In genomic region chr19:38757161-38757560, GRCm38 (mm10) we compare ENCODE assay signal across 24 mouse cellular contexts.
"Had no signal": no experiment of that assay in that cellular context is flagged by ENCODE, and none has a peak within 500 bp of the region (broad histone marks: within the 10 kb centered on the region; RNA-seq: fewer than 3 reads in every experiment).

No protein-coding gene starts in this region.

- H3K4me1 ChIP-seq: hindbrain, embryonic 13.5 days; hindbrain, embryonic 15.5 days; liver, embryonic 13.5 days had no signal

- H3K9ac ChIP-seq: heart, embryonic 13.5 days; heart, embryonic 15.5 days; hindbrain, embryonic 13.5 days; hindbrain, embryonic 15.5 days; kidney, embryonic 15.5 days; limb, embryonic 12.5 days; liver, embryonic 13.5 days had no signal

- H3K27ac ChIP-seq: heart, embryonic 13.5 days; heart, embryonic 15.5 days; hindbrain, embryonic 13.5 days; hindbrain, embryonic 15.5 days; hindbrain, postnatal 0 days; kidney, embryonic 15.5 days; kidney, postnatal 0 days; layer of hippocampus, adult 2 months; left cerebral cortex, adult 2 months; limb, embryonic 10.5 days; limb, embryonic 12.5 days; liver, embryonic 13.5 days had no signal

- DNase-seq: gastrocnemius, postnatal 14 days; gastrocnemius, postnatal 36 days; heart, adult 18-20 months; heart, postnatal 10 days; kidney, adult 11 months; kidney, adult 2 months; kidney, adult 9 months; kidney, postnatal 25 days; kidney, postnatal 4 days; liver; liver, embryonic 13.5 days had no signal

- H3K4me2 ChIP-seq: heart, embryonic 13.5 days; heart, embryonic 15.5 days; hindbrain, embryonic 13.5 days; hindbrain, embryonic 15.5 days; kidney, embryonic 15.5 days; limb, embryonic 12.5 days; liver, embryonic 11.5 days; liver, embryonic 13.5 days had no signal

- H3K4me3 ChIP-seq: heart, embryonic 13.5 days; heart, embryonic 15.5 days; hindbrain, embryonic 13.5 days; hindbrain, embryonic 15.5 days; kidney, embryonic 15.5 days; layer of hippocampus, adult 2 months; left cerebral cortex, adult 2 months; limb, embryonic 10.5 days; limb, embryonic 12.5 days; liver, embryonic 13.5 days had no signal

- H3K36me3 ChIP-seq: hindbrain, embryonic 15.5 days; kidney, embryonic 15.5 days; limb, embryonic 10.5 days; liver, embryonic 13.5 days had no signal

- H3K9me3 ChIP-seq: heart, embryonic 13.5 days; heart, embryonic 15.5 days; hindbrain, embryonic 13.5 days; hindbrain, embryonic 15.5 days; kidney, embryonic 15.5 days; limb, embryonic 10.5 days; limb, embryonic 12.5 days; liver, embryonic 13.5 days had no signal

- ATAC-seq: hindbrain, postnatal 0 days; intestine, embryonic 16.5 days had no signal

- H3K27me3 ChIP-seq: heart, embryonic 13.5 days; heart, embryonic 15.5 days; hindbrain, embryonic 13.5 days; hindbrain, embryonic 15.5 days; kidney, embryonic 15.5 days; limb, embryonic 12.5 days; liver, embryonic 13.5 days had no signal
